Mouse (Mus musculus) CH12.LX (cell line): ENCODE results near the gene Myo1a. TPM values are rescaled to one million over a fixed set of nuclear protein-coding genes. Genes with fewer than 3 reads are reported as not detected.

Source experiments
- DNase-seq: peaks from one replicate; pipeline ENCODE4 v3.0.0-alpha.2; 2013; ENCODE audit errors: extremely low read depth
- H3K27ac ChIP-seq: 2 replicates; pipeline ENCODE4 v1.5.1; 2012; ENCODE audit warnings: low read depth, mild to moderate bottlenecking, control low read depth, moderate library complexity; ENCODE audit not compliant: insufficient read depth
- H3K27me3 ChIP-seq: replicated peaks from 2 replicates; pipeline ENCODE3; 2012; ENCODE audit warnings: inconsistent platforms
- H3K36me3 ChIP-seq, 2 experiments: replicated peaks in 1 of 2; 2 replicates each; pipeline versions ENCODE3 to v1.6.1; 2012; ENCODE audit warnings: inconsistent platforms in 1 of 2, low read length in 1 of 2, mild to moderate bottlenecking in 1 of 2, mixed read lengths in 1 of 2, moderate library complexity in 1 of 2; ENCODE audit not compliant: control insufficient read depth in 1 of 2, insufficient read depth in 1 of 2
- H3K4me1 ChIP-seq, 2 experiments: 2 replicates each; pipeline ENCODE4 v1.6.1; 2012; ENCODE audit warnings: inconsistent platforms in 1 of 2, moderate library complexity in 1 of 2; ENCODE audit not compliant: insufficient read depth in 2 of 2, control insufficient read depth in 1 of 2
- H3K4me2 ChIP-seq: 2 replicates; pipeline ENCODE4 v1.6.1; 2012; ENCODE audit warnings: low read depth, mild to moderate bottlenecking, control low read depth; ENCODE audit not compliant: poor library complexity, insufficient read depth, severe bottlenecking
- H3K4me3 ChIP-seq, 3 experiments: fragments of 150-350 bp in 1 of 3; sonication (generic) in 1 of 3; replicated peaks in 1 of 3; 2 replicates each; pipeline versions ENCODE3 to v1.5.1; 2011 to 2012; ENCODE audit warnings: low read depth in 2 of 3, low read length in 2 of 3, mild to moderate bottlenecking in 2 of 3, moderate library complexity in 2 of 3, control low read depth in 1 of 3, improper control_type of control experiment in 1 of 3, inconsistent platforms in 1 of 3, mixed read lengths in 1 of 3; ENCODE audit not compliant: poor library complexity in 1 of 3
- H3K79me2 ChIP-seq: replicated peaks from 2 replicates; pipeline ENCODE4 v1.6.1; 2012; ENCODE audit warnings: mild to moderate bottlenecking, moderate library complexity; ENCODE audit not compliant: control insufficient read depth, poor library complexity, insufficient read depth, severe bottlenecking; ENCODE audit errors: extremely low read depth
- H3K9ac ChIP-seq: 2 replicates; pipeline ENCODE4 v1.6.1; 2012; ENCODE audit warnings: low read depth, mild to moderate bottlenecking, control low read depth, moderate library complexity; ENCODE audit not compliant: insufficient read depth
- H3K9me3 ChIP-seq: replicated peaks from 2 replicates; pipeline ENCODE3; 2012; ENCODE audit warnings: low read length, inconsistent platforms, mixed read lengths
- BHLHE40 ChIP-seq: IDR thresholded peaks from 2 replicates; pipeline ENCODE4 v1.6.1; 2011; ENCODE audit warnings: mild to moderate bottlenecking, low read depth, low read length, improper control_type of control experiment
- CHD1 ChIP-seq: IDR thresholded peaks from 2 replicates; pipeline ENCODE4 v1.6.1; 2012; ENCODE audit warnings: low read depth, low read length, improper control_type of control experiment, inconsistent platforms
- CHD2 ChIP-seq: IDR thresholded peaks from 2 replicates; pipeline ENCODE4 v1.6.1; 2011; ENCODE audit warnings: low read length, improper control_type of control experiment
- ELF1 ChIP-seq: IDR thresholded peaks from 2 replicates; pipeline ENCODE4 v1.6.1; 2014; ENCODE audit warnings: low read depth, mild to moderate bottlenecking, inconsistent platforms, low read length, improper control_type of control experiment
- EP300 ChIP-seq: IDR thresholded peaks from 2 replicates; pipeline ENCODE4 v1.6.1; 2011; ENCODE audit warnings: low read length, improper control_type of control experiment
- ETS1 ChIP-seq: conservative IDR thresholded peaks from 2 replicates; pipeline ENCODE4 v1.6.1; 2012; ENCODE audit warnings: low read depth, mild to moderate bottlenecking, inconsistent platforms, low read length, improper control_type of control experiment, moderate library complexity
- GABPA ChIP-seq: IDR thresholded peaks from 2 replicates; pipeline ENCODE4 v1.6.1; 2012; ENCODE audit warnings: low read depth, low read length, improper control_type of control experiment, inconsistent platforms; ENCODE audit not compliant: insufficient replicate concordance
- IRF4 ChIP-seq: IDR thresholded peaks from 2 replicates; pipeline ENCODE4 v1.6.1; 2014; ENCODE audit warnings: low read depth, mild to moderate bottlenecking, inconsistent platforms, low read length, improper control_type of control experiment
- JUND ChIP-seq: conservative IDR thresholded peaks from 2 replicates; pipeline ENCODE4 v1.6.1; 2011; ENCODE audit warnings: low read depth, low read length, improper control_type of control experiment
- KAT2A ChIP-seq: IDR thresholded peaks from 2 replicates; pipeline ENCODE4 v1.6.1; 2012; ENCODE audit warnings: low read length, improper control_type of control experiment, inconsistent platforms; ENCODE audit not compliant: insufficient replicate concordance
- MAFK ChIP-seq: IDR thresholded peaks from 2 replicates; pipeline ENCODE4 v1.6.1; 2011; ENCODE audit warnings: low read length, improper control_type of control experiment; ENCODE audit not compliant: insufficient replicate concordance
- MAX ChIP-seq: IDR thresholded peaks from 2 replicates; pipeline ENCODE4 v1.6.1; 2011; ENCODE audit warnings: low read length, improper control_type of control experiment
- MAZ ChIP-seq: IDR thresholded peaks from 2 replicates; pipeline ENCODE4 v1.6.1; 2012; ENCODE audit warnings: low read depth, mild to moderate bottlenecking, inconsistent platforms, low read length, improper control_type of control experiment, moderate library complexity
- MEF2A ChIP-seq: IDR thresholded peaks from 2 replicates; pipeline ENCODE4 v1.6.1; 2014; ENCODE audit warnings: low read depth, mild to moderate bottlenecking, inconsistent platforms, low read length, improper control_type of control experiment, borderline replicate concordance
- MYC ChIP-seq: IDR thresholded peaks from 2 replicates; pipeline ENCODE4 v1.6.1; 2011; ENCODE audit warnings: low read depth, mild to moderate bottlenecking, improper control_type of control experiment, low read length
- NRF1 ChIP-seq: IDR thresholded peaks from 2 replicates; pipeline ENCODE4 v1.6.1; 2014; ENCODE audit warnings: low read depth, mild to moderate bottlenecking, inconsistent platforms, low read length, improper control_type of control experiment, moderate library complexity
- PAX5 ChIP-seq: IDR thresholded peaks from 2 replicates; pipeline ENCODE4 v1.6.1; 2012; ENCODE audit warnings: low read length, inconsistent platforms, mixed read lengths
- RCOR1 ChIP-seq: conservative IDR thresholded peaks from 2 replicates; pipeline ENCODE4 v1.6.1; 2012; ENCODE audit warnings: low read depth, mild to moderate bottlenecking, inconsistent platforms, low read length, improper control_type of control experiment
- SIN3A ChIP-seq: IDR thresholded peaks from 2 replicates; pipeline ENCODE4 v1.6.1; 2012; ENCODE audit warnings: low read length, improper control_type of control experiment, inconsistent platforms
- SMC3 ChIP-seq: IDR thresholded peaks from 2 replicates; pipeline ENCODE4 v1.6.1; 2011; ENCODE audit warnings: low read depth, low read length, improper control_type of control experiment
- TBP ChIP-seq: conservative IDR thresholded peaks from 2 replicates; pipeline ENCODE4 v1.6.1; 2011; ENCODE audit warnings: low read depth, low read length, improper control_type of control experiment
- TCF12 ChIP-seq: IDR thresholded peaks from 2 replicates; pipeline ENCODE4 v1.6.1; 2014; ENCODE audit warnings: low read depth, mild to moderate bottlenecking, inconsistent platforms, low read length, improper control_type of control experiment
- UBTF ChIP-seq: IDR thresholded peaks from 2 replicates; pipeline ENCODE4 v1.6.1; 2012; ENCODE audit warnings: low read depth, mild to moderate bottlenecking, inconsistent platforms, low read length, improper control_type of control experiment, moderate library complexity
- USF2 ChIP-seq: conservative IDR thresholded peaks from 2 replicates; pipeline ENCODE4 v1.6.1; 2011; ENCODE audit warnings: low read depth, low read length, improper control_type of control experiment
- ZKSCAN1 ChIP-seq: IDR thresholded peaks from 2 replicates; pipeline ENCODE4 v1.6.1; 2012; ENCODE audit warnings: low read depth, inconsistent platforms, low read length, improper control_type of control experiment, borderline replicate concordance
- ZMIZ1 ChIP-seq: IDR thresholded peaks from 2 replicates; pipeline ENCODE4 v1.6.1; 2012; ENCODE audit warnings: low read depth, mild to moderate bottlenecking, inconsistent platforms, low read length, improper control_type of control experiment
- ZNF384 ChIP-seq: IDR thresholded peaks from 2 replicates; pipeline ENCODE4 v1.6.1; 2012; ENCODE audit warnings: low read depth, low read length, improper control_type of control experiment, inconsistent platforms
- dilution Hi-C: fragments of 300-500 bp; cut with MboI; formaldehyde crosslinking; loops from 2 replicates; pipeline ENCODE4 v1.14.3; 2020; ENCODE audit warnings: low sequenced_read_pairs; ENCODE audit not compliant: extremely low pct_unique_long_range_greater_than_20kb, extremely low pct_ligation_motif_present
- in situ Hi-C: fragments of 300-500 bp; cut with MboI; formaldehyde crosslinking; loops from 3 replicates; pipeline ENCODE4 v1.14.3; 2019; ENCODE audit warnings: low sequenced_read_pairs, low pct_ligation_motif_present, low pct_unique_long_range_greater_than_20kb, mixed read lengths
- polyA plus RNA-seq: library from polyadenylated mRNA; unstranded; fragments of >175 nt; gene quantifications from 2 replicates; pipeline ENCODE4 v1.2.1, GENCODE M21; 2012; ENCODE audit warnings: low read depth; ENCODE audit not compliant: insufficient read length
- total RNA-seq, 2 experiments: library from RNA; depleted of rRNA; stranded (reverse); fragments of 300-350 nt in 1 of 2; fragments of >200 nt in 1 of 2; gene quantifications; 2 replicates each; pipeline ENCODE4 v1.2.3; 2012 to 2014

Myo1a gene
- total and polyA plus RNA-seq, 3 experiments = 0.08 to 2.3 (median 0.36) TPM

DNA sequence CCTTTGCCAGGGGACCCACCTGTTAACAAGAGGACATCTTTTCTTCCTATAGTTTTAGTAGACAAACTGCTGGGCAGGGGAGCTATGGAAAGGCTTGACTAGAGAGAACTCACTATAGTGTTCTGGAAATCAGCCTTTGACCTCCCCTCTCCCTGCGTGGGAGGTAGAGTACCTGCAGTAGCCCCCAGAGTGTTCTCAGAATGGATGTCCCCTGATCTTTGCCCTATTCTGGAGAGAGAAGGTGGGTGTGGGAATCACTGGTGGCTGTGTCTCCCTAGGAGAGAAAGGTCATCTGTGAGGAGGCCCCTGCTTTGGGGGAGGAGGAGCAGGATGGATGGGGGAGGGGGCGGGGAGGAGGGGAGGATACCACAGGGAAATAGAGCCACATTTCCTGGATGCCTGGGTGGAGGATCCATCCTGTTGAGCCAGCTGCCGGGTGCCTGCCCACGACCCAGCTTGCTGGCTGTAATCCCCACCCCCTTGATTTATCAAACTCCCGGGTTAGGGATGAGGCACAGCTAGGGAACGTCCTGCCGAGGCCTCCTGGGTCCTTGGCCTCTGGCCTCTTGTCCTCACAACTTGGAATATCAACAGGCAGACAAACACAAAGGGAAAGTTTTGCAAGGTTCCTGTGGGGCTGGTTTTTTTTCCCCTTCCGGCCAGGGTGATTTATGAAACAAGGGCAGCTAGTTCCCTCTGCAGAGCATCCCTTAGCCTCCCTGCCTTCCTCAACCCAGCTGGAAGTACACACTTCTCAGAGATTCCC lies 44.1 kb downstream of the Myo1a start:
- dilution Hi-C loops = no loop called here
- no peak for DNase-seq
- peaks cover 5 to 20% of the 10 kb centered on the region in 2 experiments; a peak in 2 of 4 replicates for H3K4me1 ChIP-seq
- H3K27me3 ChIP-seq = no peaks in the 10 kb centered on the region
- no peak overlapping the region for H3K4me2 ChIP-seq
- TF ChIP-seq ZNF384 = no peak
- no peak for TF ChIP-seq NRF1
- no peak for TF ChIP-seq MYC
- TF ChIP-seq KAT2A = no peak
- TF ChIP-seq SIN3A = no peak
- TF ChIP-seq CHD2 = no peak
- no peak for TF ChIP-seq CHD1
- TF ChIP-seq GABPA = no peak
- TF ChIP-seq ETS1 = no peak
- no peak for TF ChIP-seq SMC3
- no peak for TF ChIP-seq MAZ
- TF ChIP-seq MAX = no peak
- no peak for TF ChIP-seq UBTF
- TF ChIP-seq RCOR1 = no peak
- no peak for TF ChIP-seq USF2
- TF ChIP-seq ELF1 = no peak
- TF ChIP-seq PAX5 = no peak
- no peak for TF ChIP-seq MAFK
- TF ChIP-seq EP300 = no peak
- no peak for TF ChIP-seq ZMIZ1
- no peak overlapping the region for H3K27ac ChIP-seq
- peaks cover 4 to 34% of the 10 kb centered on the region in 2 experiments for H3K36me3 ChIP-seq
- H3K9me3 ChIP-seq = no peaks in the 10 kb centered on the region
- in situ Hi-C loops = loop anchor here (25.0 kb wide), 1 partner anchor 188 kb away; no protein-coding TSS in a partner anchor
- no peaks in the 10 kb centered on the region for H3K79me2 ChIP-seq
- H3K4me3 ChIP-seq = no peak overlapping the region
- no peak overlapping the region for H3K9ac ChIP-seq

DNA sequence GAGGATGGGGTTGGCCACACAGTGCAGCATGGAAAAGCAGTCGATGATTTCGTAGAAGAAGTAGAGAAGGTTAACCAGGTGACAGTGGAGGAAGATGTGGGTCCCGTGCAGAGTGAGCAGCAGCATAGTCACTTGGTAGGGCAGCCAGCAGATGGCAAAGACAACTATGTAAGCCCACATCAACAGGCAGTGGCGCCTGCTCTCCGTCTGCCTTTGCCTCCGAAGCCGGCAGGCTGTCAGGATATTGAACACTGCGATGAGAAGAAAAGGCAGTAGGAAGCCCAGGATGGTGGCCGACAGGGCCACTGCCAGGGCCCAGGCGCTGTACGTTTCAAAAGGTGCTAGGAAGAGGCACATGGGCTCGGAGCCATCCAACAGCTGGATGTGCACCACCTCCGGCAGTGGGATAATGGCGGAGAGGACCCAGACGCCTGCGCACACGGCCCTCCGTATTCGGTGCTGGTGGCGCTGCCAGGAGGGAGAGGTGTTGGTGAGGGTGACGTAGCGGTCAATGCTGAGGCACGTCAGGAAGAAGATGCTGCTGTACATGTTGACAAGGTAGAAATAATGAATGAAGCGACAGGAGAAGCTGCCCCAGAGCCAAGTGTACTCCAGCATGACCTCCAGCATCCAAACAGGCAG lies 45.3 kb downstream of the Myo1a start:
- H3K9ac ChIP-seq = no peak overlapping the region

More for the DNA sequence above, 45.3 kb downstream of the Myo1a start:
- no peak for DNase-seq
- TF ChIP-seq USF2 (no peak), TBP (no peak), IRF4 (no peak), PAX5 (no peak), MYC (no peak), BHLHE40 (no peak), MAZ (no peak), ETS1 (no peak), SIN3A (no peak), ZMIZ1 (no peak), ELF1 (no peak), TCF12 (no peak), ZKSCAN1 (no peak), MEF2A (no peak), JUND (no peak)
- no peaks in the 10 kb centered on the region for H3K27me3 ChIP-seq
- no peak overlapping the region for H3K4me3 ChIP-seq
- H3K79me2 ChIP-seq = no peaks in the 10 kb centered on the region
- peaks cover 5 to 14% of the 10 kb centered on the region in 2 experiments; a peak in 2 of 4 replicates for H3K4me1 ChIP-seq
- H3K4me2 ChIP-seq = no peak overlapping the region
- no peaks in the 10 kb centered on the region for H3K9me3 ChIP-seq
- no peak overlapping the region for H3K27ac ChIP-seq
- dilution Hi-C loops (no loop called here), in situ Hi-C loops (no loop called here)
- H3K36me3 ChIP-seq = peaks cover 0 to 26% of the 10 kb centered on the region in 2 experiments
